Comparison of ENCODE assay signal across 24 mouse cellular contexts in the genomic region with DNA sequence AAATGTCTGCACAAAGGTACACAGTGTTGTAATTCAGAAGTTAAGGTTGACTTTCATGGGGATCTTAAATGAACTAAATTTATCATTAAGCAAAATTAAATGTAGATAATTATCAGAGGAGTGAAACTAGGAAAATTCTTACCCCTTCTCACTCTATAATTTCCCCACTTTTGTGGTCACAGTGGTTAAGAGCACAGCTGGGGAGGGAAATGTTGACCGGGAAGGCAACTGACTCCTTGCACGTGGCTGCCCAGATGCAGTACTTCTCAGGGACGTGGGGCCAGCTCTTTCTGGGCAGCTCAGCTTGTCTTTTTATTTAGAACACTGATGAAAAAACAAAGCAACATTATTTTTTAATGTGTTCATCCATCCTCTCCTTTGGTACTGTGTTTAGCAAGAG. TPM values are rescaled to one million over a fixed set of nuclear protein-coding genes. Genes with fewer than 3 reads are reported as not detected.
"Had no signal": no experiment of that assay in that cellular context is flagged by ENCODE, and none has a peak within 500 bp of the region (broad histone marks: within the 10 kb centered on the region; RNA-seq: fewer than 3 reads in every experiment).

No protein-coding gene starts in this region.

- H3K9me3 ChIP-seq: limb, embryonic 10.5 days; limb, embryonic 13.5 days; liver, embryonic 13.5 days; neural tube, embryonic 12.5 days; neural tube, embryonic 15.5 days had no signal

- DNase-seq: kidney, adult 2 months; kidney, postnatal 25 days; layer of hippocampus, adult 9-11 months; liver; liver, embryonic 13.5 days; lung, embryonic 14.5 days; midbrain, embryonic 14.5 days; right cerebral cortex, adult 18-20 months; right cerebral cortex, postnatal 14 days; right cerebral cortex, postnatal 4 days; spleen, adult 18-20 months; thymus, adult 18-20 months; thymus, postnatal 36 days had no signal

- ATAC-seq: lung, postnatal 0 days had no signal

- H3K4me2 ChIP-seq: limb, embryonic 13.5 days; liver, embryonic 13.5 days; lung, embryonic 14.5 days; midbrain, embryonic 11.5 days; neural tube, embryonic 12.5 days; neural tube, embryonic 15.5 days had no signal

- H3K9ac ChIP-seq: limb, embryonic 13.5 days; liver, embryonic 13.5 days; lung, embryonic 14.5 days; neural tube, embryonic 12.5 days; neural tube, embryonic 15.5 days had no signal

- H3K27ac ChIP-seq: kidney, postnatal 0 days; layer of hippocampus, adult 2 months; limb, embryonic 10.5 days; limb, embryonic 13.5 days; liver, embryonic 13.5 days; macrophage; neural tube, embryonic 12.5 days; neural tube, embryonic 15.5 days had no signal

- H3K36me3 ChIP-seq: limb, embryonic 10.5 days; limb, embryonic 13.5 days; liver, embryonic 13.5 days; neural tube, embryonic 12.5 days; neural tube, embryonic 15.5 days had no signal

- H3K4me1 ChIP-seq: limb, embryonic 10.5 days; limb, embryonic 13.5 days; neural tube, embryonic 12.5 days; neural tube, embryonic 15.5 days had no signal

- H3K4me3 ChIP-seq: layer of hippocampus, adult 2 months; limb, embryonic 10.5 days; limb, embryonic 13.5 days; liver, embryonic 13.5 days; neural tube, embryonic 12.5 days; neural tube, embryonic 15.5 days had no signal

- H3K27me3 ChIP-seq: limb, embryonic 13.5 days; liver, embryonic 13.5 days; neural tube, embryonic 12.5 days; neural tube, embryonic 15.5 days had no signal

RNA-seq across cellular contexts. Expression of a gene that starts 37.9 kb away (rescaled TPM):
- polyA plus RNA-seq: kidney, embryonic 14.5 days; limb, embryonic 10.5 days; midbrain, embryonic 14.5 days; neural tube, embryonic 12.5 days had no signal

RNA-seq across cellular contexts. Expression of a gene that starts 56.2 kb away (rescaled TPM):
- total RNA-seq: megakaryocyte-erythroid progenitor cell, adult 5-6 weeks had no signal
